In the genomic region with DNA sequence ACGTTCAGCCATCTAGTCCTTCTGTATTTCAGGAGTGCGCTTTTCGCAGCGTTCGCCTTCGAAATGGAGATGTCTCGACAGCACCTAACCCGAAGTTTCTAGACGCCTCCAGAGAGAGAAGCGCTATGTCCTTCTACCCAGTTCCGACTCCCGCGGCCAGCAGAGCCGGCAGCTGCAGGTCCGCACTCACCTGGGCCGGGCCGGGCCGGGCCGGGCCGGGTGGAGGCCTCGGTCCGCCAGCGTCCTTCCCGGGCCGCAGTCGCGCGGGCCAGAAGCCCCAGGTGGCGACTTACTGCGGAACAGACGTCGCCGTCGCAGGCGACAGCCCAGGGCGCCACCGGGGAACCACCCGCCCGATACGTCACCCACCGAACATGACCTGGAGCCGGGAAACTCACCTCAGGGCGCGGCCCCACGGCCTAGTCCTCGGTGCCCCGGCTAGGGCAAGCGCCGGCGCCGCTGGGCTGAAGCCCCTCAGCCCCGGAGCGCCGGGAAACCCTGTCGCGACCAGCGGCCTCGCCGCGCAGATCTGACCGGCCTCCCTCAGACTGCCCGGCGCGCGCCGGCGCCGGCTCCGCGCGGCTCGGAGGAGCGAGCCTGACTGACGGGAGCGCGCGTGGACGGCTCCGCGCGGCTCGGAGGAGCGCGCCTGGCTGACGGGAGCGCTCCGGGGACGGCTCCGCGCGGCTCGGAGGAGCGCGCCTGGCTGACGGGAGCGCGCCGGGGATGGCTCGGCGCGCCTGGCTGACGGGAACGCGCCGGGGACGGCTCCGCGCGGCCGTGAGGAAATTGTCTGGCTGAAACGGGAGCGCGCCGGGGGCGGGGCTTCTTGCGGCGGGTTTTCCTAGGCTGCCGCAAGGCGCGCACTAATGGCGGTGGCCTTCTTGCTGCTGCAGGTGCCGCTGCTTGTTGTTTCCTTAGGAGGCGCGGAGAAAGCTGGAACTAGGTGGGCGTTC, we compare ENCODE assay signal across 7 mouse cellular contexts. TPM values are rescaled to one million over a fixed set of nuclear protein-coding genes. Genes with fewer than 3 reads are reported as not detected.
DNase-seq lines count a peak whose midpoint lies in the region; ATAC-seq and TF ChIP-seq lines count a peak whose summit lies in the region.

A gene (minus strand): TSS at position 755 of the 956 bp plus-strand sequence.

- H3K4me1 ChIP-seq in intestine, embryonic 16.5 days (ENCODE audit: control insufficient read depth, insufficient read depth, low read length), result no peaks in the 10 kb centered on the region
- no peaks in the 10 kb centered on the region for H3K4me1 ChIP-seq in midbrain, embryonic 11.5 days (ENCODE audit: control insufficient read depth, insufficient read depth, low read length)
- no peaks in the 10 kb centered on the region; the same call in 1 of the 2 replicates for H3K4me1 ChIP-seq in small intestine, adult 2 months (ENCODE audit: control insufficient read depth, insufficient read depth, insufficient read length, low read length)

- no peaks in the 10 kb centered on the region for H3K36me3 ChIP-seq in intestine, embryonic 16.5 days (ENCODE audit: control insufficient read depth, insufficient read depth, low read length)
- no peaks in the 10 kb centered on the region for H3K36me3 ChIP-seq in midbrain, embryonic 11.5 days (ENCODE audit: control insufficient read depth, insufficient read depth, low read length)
- H3K36me3 ChIP-seq in small intestine, adult 2 months (ENCODE audit: control insufficient read depth, insufficient read depth, low read length), result peaks cover 6% of the 10 kb centered on the region

- peak within 1 kb of the TSS; percentile 91 for H3K9ac ChIP-seq in intestine, embryonic 16.5 days (ENCODE audit: low read depth, low read length)
- H3K9ac ChIP-seq in midbrain, embryonic 11.5 days (ENCODE audit: low read length), result peak within 1 kb of the TSS; percentile 76

- peak; percentile 96 for ATAC-seq in intestine, embryonic 16.5 days
- peak; percentile 95 for ATAC-seq in midbrain, embryonic 11.5 days (ENCODE audit: low FRiP score)

- peak; percentile 65 for TF ChIP-seq POLR2A in small intestine, adult 2 months (IDR thresholded peaks at IDR 0.05; ENCODE audit: low read depth, low read length)

- H3K9me3 ChIP-seq in intestine, embryonic 16.5 days (ENCODE audit: control insufficient read depth, low read length), result no peaks in the 10 kb centered on the region
- no peaks in the 10 kb centered on the region for H3K9me3 ChIP-seq in midbrain, embryonic 11.5 days (ENCODE audit: control insufficient read depth, low read length)

- H3K27me3 ChIP-seq in intestine, embryonic 16.5 days (replicated peaks; ENCODE audit: control insufficient read depth, insufficient read depth, low read length), result no peaks in the 10 kb centered on the region
- H3K27me3 ChIP-seq in midbrain, embryonic 11.5 days (ENCODE audit: control insufficient read depth, insufficient read depth, low read length), result no peaks in the 10 kb centered on the region
- H3K27me3 ChIP-seq in small intestine, adult 2 months (ENCODE audit: control insufficient read depth, insufficient read depth, low read length), result no peaks in the 10 kb centered on the region

- TF ChIP-seq CTCF in small intestine, adult 2 months (IDR thresholded peaks at IDR 0.05; ENCODE audit: extremely low read depth, insufficient read length, insufficient replicate concordance, low read depth, low read length), result no peak

- peak within 1 kb of the TSS; percentile 82 for H3K4me3 ChIP-seq in intestine, embryonic 16.5 days (ENCODE audit: low read length)
- peak within 1 kb of the TSS; percentile 57 for H3K4me3 ChIP-seq in midbrain, embryonic 11.5 days (ENCODE audit: low read depth, low read length)
- H3K4me3 ChIP-seq in small intestine, adult 2 months (ENCODE audit: low read depth, low read length), result peak within 1 kb of the TSS; percentile 93

- intact Hi-C loops in left cerebral cortex, postnatal 36 days (cut with DNase I), result loop anchor here (5.0 kb wide), 1 partner anchor 65 kb away; a partner anchor contains a TSS

- H3K4me2 ChIP-seq in intestine, embryonic 16.5 days (ENCODE audit: low read depth, low read length), result peak within 1 kb of the TSS; percentile 78
- H3K4me2 ChIP-seq in midbrain, embryonic 11.5 days, result peak within 1 kb of the TSS; percentile 89

- under 1% methylated on average over 124 of the region's 125 CpGs for WGBS in intestine, embryonic 16.5 days
- under 1% methylated on average over 113 of the region's 125 CpGs for whole genome bisulfite sequencing in midbrain, embryonic 11.5 days
- under 1% methylated on average over 125 of the region's 125 CpGs for WGBS in small intestine, adult 2 months

- peak within 1 kb of the TSS; percentile 95 for H3K27ac ChIP-seq in intestine, embryonic 16.5 days (ENCODE audit: low read length)
- H3K27ac ChIP-seq in midbrain, embryonic 11.5 days (ENCODE audit: low read depth, low read length), result no peak within 1 kb of the TSS; the same call in 1 of the 2 replicates
- peak within 1 kb of the TSS; percentile 98 for H3K27ac ChIP-seq in small intestine, adult 2 months (ENCODE audit: insufficient read depth, low read depth, low read length)

- peak; percentile 89 for DNase-seq in adrenal gland, adult 8-10 months
- DNase-seq in embryo, embryonic 9.5 days (ENCODE audit: extremely low spot score), result peak; percentile 90
- peak; percentile 92 to 96 for DNase-seq in gastrocnemius, postnatal 4 days (ENCODE audit: low spot score in 2 of 2)
- DNase-seq in left cerebral cortex, postnatal 36 days (ENCODE audit: low spot score in 2 of 2), result peak; percentile 93 to 95
- peak; percentile 99 for DNase-seq in midbrain, embryonic 11.5 days (ENCODE audit: low spot score, missing footprints)

RNA-seq across cellular contexts. Expression of the gene that starts here (rescaled TPM):
- total RNA-seq in adrenal gland, adult 8-10 months (2022), result 10 to 100 TPM; 38.2 to 49.6 (median 42.1) TPM
- 10 to 100 TPM; 31.9 to 36.7 TPM for total RNA-seq in gastrocnemius, postnatal 4 days (2021)
- 31.0 and 32.8 TPM in 2 replicates for polyA plus RNA-seq in intestine, embryonic 16.5 days (2015; fragmentation: Nextera tagmentation; extraction: Ambion mirVana)
- 10 to 100 TPM; 55.7 to 58.6 TPM for total RNA-seq in left cerebral cortex, postnatal 36 days (2021)
- 20.3 and 23.7 TPM in 2 replicates for polyA plus RNA-seq in midbrain, embryonic 11.5 days (2014; fragmentation: Nextera tagmentation; extraction: Ambion mirVana)
- 3.4 and 12.2 TPM in 2 replicates for polyA plus RNA-seq in small intestine, adult 2 months (2012; rRNA removed)
